Mouse (Mus musculus) forebrain, embryonic 16.5 days (tissue): ENCODE results near the gene Dcaf15. TPM values are rescaled to one million over a fixed set of nuclear protein-coding genes. Genes with fewer than 3 reads are reported as not detected.

Experiments
- ATAC-seq: fragments of 200-750 bp; cut with Nextera tagmentation; 2 replicates; pipeline ENCODE4 v1.8.0; 2017; ENCODE audit warnings: mild to moderate bottlenecking, moderate library complexity
- H3K27ac ChIP-seq: fragments of 300-500 bp; sonication (generic); 2 replicates; pipeline ENCODE4 v1.5.1; 2014; ENCODE audit warnings: low read length, control low read depth
- H3K27me3 ChIP-seq: fragments of 300-500 bp; sonication (generic); replicated peaks from 2 replicates; pipeline ENCODE4 v1.6.1; 2014; ENCODE audit warnings: low read length; ENCODE audit not compliant: control insufficient read depth, insufficient read depth
- H3K36me3 ChIP-seq: fragments of 300-500 bp; sonication (generic); 2 replicates; pipeline ENCODE4 v1.6.1; 2014; ENCODE audit not compliant: control insufficient read depth, insufficient read depth
- H3K4me1 ChIP-seq: fragments of 300-500 bp; sonication (generic); replicated peaks from 2 replicates; pipeline ENCODE4 v1.6.1; 2014; ENCODE audit warnings: low read length; ENCODE audit not compliant: control insufficient read depth, insufficient read depth
- H3K4me2 ChIP-seq: fragments of 300-500 bp; sonication (generic); 2 replicates; pipeline ENCODE4 v1.6.1; 2014; ENCODE audit warnings: mild to moderate bottlenecking, low read length, control low read depth
- H3K4me3 ChIP-seq: fragments of 300-500 bp; sonication (generic); replicated peaks from 2 replicates; pipeline ENCODE4 v1.5.1; 2014; ENCODE audit warnings: mild to moderate bottlenecking, low read length, control low read depth
- H3K9ac ChIP-seq: fragments of 300-500 bp; sonication (generic); replicated peaks from 2 replicates; pipeline ENCODE4 v1.6.1; 2014; ENCODE audit warnings: low read depth, low read length, control low read depth
- H3K9me3 ChIP-seq: fragments of 300-500 bp; sonication (generic); 2 replicates; pipeline ENCODE4 v1.6.1; 2016; ENCODE audit warnings: low read length; ENCODE audit not compliant: control insufficient read depth
- WGBS: fragments of 180-500 bp; shearing (Covaris S2); extraction: QIAGEN DNeasy Blood & Tissue Kit; methylation state at CpG from one replicate; pipeline ENCODE4 v1.1.7; 2014; 5-methylcytosine and 5-hydroxymethylcytosine counted together
- polyA plus RNA-seq: library from polyadenylated mRNA; unstranded; fragments of >200 nt; fragmentation: Nextera tagmentation; extraction: Ambion mirVana; gene quantifications from 2 replicates; pipeline ENCODE4 v1.2.1, GENCODE M21; 2015

Gene Dcaf15
- polyA plus RNA-seq, 1 experiment from 2014 or later = 20.6 TPM

- H3K4me2 ChIP-seq = no peak overlapping the region
- H3K27ac ChIP-seq = no peak overlapping the region
- ATAC-seq = no peak
- no peaks in the 10 kb centered on the region for H3K27me3 ChIP-seq
- no peaks in the 10 kb centered on the region for H3K9me3 ChIP-seq
- no peaks in the 10 kb centered on the region for H3K4me1 ChIP-seq
- H3K9ac ChIP-seq = no peak overlapping the region
- peaks cover 17% of the 10 kb centered on the region for H3K36me3 ChIP-seq
- WGBS = 89% methylated on average over 7 of the region's 7 CpGs
- H3K4me3 ChIP-seq = no peak overlapping the region
These were observed 17.4 kb downstream of the Dcaf15 start for GRCm38 (mm10) chr8:84087156-84087555.

GRCm38 (mm10) chr8:84084341-84085115, 20.0 kb downstream of the Dcaf15 start:
- Histone ChIP-seq H3K36me3 (peaks cover 15% of the 10 kb centered on the region), H3K27me3 (no peaks in the 10 kb centered on the region), H3K27ac (no peak overlapping the region), H3K4me1 (no peaks in the 10 kb centered on the region), H3K9me3 (no peaks in the 10 kb centered on the region), H3K9ac (0 out of 2 replicates have a peak overlapping the region, but pooled peaks have one; percentile 7), H3K4me3 (no peak overlapping the region), H3K4me2 (no peak overlapping the region)
- 33% methylated on average over 42 of the region's 42 CpGs for WGBS
- no peak for ATAC-seq

DNA sequence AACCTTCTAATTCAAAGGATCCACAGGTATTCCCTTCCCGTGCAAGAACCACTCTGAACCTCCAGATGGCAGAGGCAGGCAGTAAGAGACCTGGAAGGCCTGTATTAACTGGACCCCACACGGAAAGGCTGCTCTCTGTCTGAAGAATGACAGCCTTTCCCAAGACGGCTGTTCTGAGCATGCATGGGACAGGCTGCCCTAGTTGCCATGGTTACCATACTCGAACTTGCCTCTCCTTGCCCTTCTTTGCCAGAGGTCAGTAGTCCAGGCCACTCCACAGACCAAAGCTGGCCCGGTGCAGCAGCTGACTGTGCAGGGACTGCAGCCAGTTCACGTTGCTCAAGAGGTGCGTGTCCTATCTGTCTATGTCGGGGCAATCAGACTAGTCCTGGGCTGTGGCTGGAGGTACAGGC, 20.7 kb downstream of the Dcaf15 start:
- Histone ChIP-seq H3K27ac (no peak overlapping the region), H3K36me3 (peaks cover 14% of the 10 kb centered on the region), H3K4me1 (no peaks in the 10 kb centered on the region), H3K4me3 (no peak overlapping the region), H3K27me3 (no peaks in the 10 kb centered on the region), H3K4me2 (no peak overlapping the region), H3K9me3 (no peaks in the 10 kb centered on the region), H3K9ac (no peak overlapping the region)
- 33% methylated on average over 8 of the region's 8 CpGs for WGBS
- no peak for ATAC-seq

GRCm38 (mm10) chr8:84079206-84079605, 25.4 kb downstream of the Dcaf15 start:
- Histone ChIP-seq H3K9me3 (no peaks in the 10 kb centered on the region), H3K27me3 (no peaks in the 10 kb centered on the region), H3K4me3 (no peak overlapping the region), H3K4me2 (no peak overlapping the region), H3K9ac (no peak overlapping the region), H3K36me3 (peaks cover 14% of the 10 kb centered on the region), H3K4me1 (no peaks in the 10 kb centered on the region; the same call in 1 of the 2 replicates), H3K27ac (no peak overlapping the region)
- 86% methylated on average over 5 of the region's 5 CpGs for WGBS
- ATAC-seq = no peak

GRCm38 (mm10) chr8:84076849-84077248, 27.7 kb downstream of the Dcaf15 start:
- Histone ChIP-seq H3K4me1 (peaks cover 18% of the 10 kb centered on the region), H3K36me3 (peaks cover 6% of the 10 kb centered on the region; the same call in 1 of the 2 replicates), H3K4me3 (no peak overlapping the region), H3K27ac (no peak overlapping the region), H3K4me2 (no peak overlapping the region), H3K27me3 (no peaks in the 10 kb centered on the region), H3K9me3 (no peaks in the 10 kb centered on the region), H3K9ac (no peak overlapping the region)
- WGBS = 90% methylated on average over 3 of the region's 3 CpGs
- no peak for ATAC-seq

DNA sequence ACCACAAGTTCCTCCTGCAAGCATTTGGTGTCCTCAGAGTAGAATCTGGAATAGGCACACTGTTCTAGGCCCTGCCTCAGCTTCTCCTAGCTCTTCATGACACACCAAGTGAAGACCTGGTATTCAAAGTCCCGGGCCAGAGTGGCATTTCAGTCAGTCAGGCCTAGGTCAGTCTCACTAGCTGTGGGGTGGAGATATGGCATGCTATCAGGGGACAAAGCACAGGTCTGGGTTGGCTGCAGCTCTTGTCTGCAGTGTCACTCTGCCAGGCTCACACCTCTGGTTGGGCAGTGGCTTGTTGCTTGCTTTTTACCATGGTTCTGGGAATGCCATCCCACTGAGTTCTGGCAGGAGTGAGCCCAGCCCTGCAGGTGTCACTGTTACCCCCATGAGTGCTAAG, 28.2 kb downstream of the Dcaf15 start:
- 89% methylated on average over 1 of the region's 1 CpGs for WGBS
- Histone ChIP-seq H3K36me3 (peaks cover 6% of the 10 kb centered on the region; the same call in 1 of the 2 replicates), H3K9ac (no peak overlapping the region), H3K27me3 (no peaks in the 10 kb centered on the region), H3K4me1 (peaks cover 21% of the 10 kb centered on the region), H3K4me3 (no peak overlapping the region), H3K27ac (no peak overlapping the region), H3K9me3 (no peaks in the 10 kb centered on the region), H3K4me2 (no peak overlapping the region)
- no peak for ATAC-seq

- Histone ChIP-seq H3K4me3 (no peak overlapping the region), H3K4me1 (peaks cover 39% of the 10 kb centered on the region), H3K27ac (peak overlapping the region; percentile 75), H3K36me3 (0 out of 2 replicates have a peak, but pooled peaks cover 2% of the 10 kb centered on the region), H3K9me3 (no peaks in the 10 kb centered on the region), H3K9ac (peak overlapping the region; percentile 42), H3K4me2 (peak overlapping the region; percentile 10), H3K27me3 (no peaks in the 10 kb centered on the region)
- WGBS = 50% methylated on average over 10 of the region's 10 CpGs
- peak; percentile 66 for ATAC-seq
These were observed 31.2 kb downstream of the Dcaf15 start for GRCm38 (mm10) chr8:84073230-84073976.

DNA sequence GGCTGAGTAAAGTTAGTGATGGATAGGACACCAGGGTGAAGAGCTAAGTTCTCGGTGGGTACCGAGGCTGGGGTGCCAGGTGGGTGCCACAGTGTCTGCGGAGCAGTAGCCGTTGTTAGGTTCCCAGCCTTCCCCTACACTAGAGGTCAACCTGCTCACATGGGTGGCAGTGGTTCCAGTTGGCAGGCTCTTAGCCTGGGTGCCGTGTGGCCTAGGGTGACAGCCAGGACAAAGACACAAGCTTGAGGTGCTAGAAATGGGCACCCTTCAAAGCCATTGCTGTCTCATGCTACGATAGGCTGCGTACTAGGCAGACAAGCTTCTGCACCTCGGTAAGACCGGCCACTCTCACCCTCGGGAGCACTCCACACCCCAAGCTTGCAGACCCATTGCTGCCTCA, 32.2 kb downstream of the Dcaf15 start:
- no peak overlapping the region for H3K4me3 ChIP-seq
- no peaks in the 10 kb centered on the region for H3K27me3 ChIP-seq
- no peak for ATAC-seq
- H3K9me3 ChIP-seq = no peaks in the 10 kb centered on the region
- peak overlapping the region; percentile 26 for H3K27ac ChIP-seq
- H3K9ac ChIP-seq = no peak overlapping the region
- WGBS = 87% methylated on average over 10 of the region's 10 CpGs
- H3K4me2 ChIP-seq = no peak overlapping the region
- H3K36me3 ChIP-seq = 0 out of 2 replicates have a peak, but pooled peaks cover 2% of the 10 kb centered on the region
- peaks cover 47% of the 10 kb centered on the region for H3K4me1 ChIP-seq

DNA sequence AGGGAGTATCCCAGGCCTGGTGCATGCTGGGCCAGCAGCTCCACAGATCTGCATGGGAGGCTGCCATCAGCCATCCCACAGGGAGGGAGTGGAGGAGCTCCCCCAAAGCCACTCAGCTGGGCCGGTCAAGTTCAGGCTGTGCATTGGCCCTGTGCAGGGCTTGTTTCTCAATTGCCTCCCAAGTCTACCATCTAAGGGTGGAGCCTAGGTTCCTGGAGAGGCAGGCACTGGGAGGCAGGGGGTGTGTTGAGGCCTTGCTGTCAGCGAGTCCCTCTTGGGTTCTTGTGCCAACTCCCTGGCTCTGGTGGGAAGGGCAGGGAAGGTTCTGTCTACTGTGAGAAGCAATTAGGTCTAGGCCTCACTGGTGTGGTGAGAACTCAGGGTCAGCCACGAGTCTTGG, 32.6 kb downstream of the Dcaf15 start:
- H3K36me3 ChIP-seq = 0 out of 2 replicates have a peak, but pooled peaks cover 2% of the 10 kb centered on the region
- 72% methylated on average over 3 of the region's 3 CpGs for WGBS
- H3K9ac ChIP-seq = no peak overlapping the region
- H3K27ac ChIP-seq = no peak overlapping the region
- no peaks in the 10 kb centered on the region for H3K27me3 ChIP-seq
- ATAC-seq = no peak
- H3K9me3 ChIP-seq = no peaks in the 10 kb centered on the region
- H3K4me1 ChIP-seq = peaks cover 47% of the 10 kb centered on the region
- no peak overlapping the region for H3K4me3 ChIP-seq
- no peak overlapping the region for H3K4me2 ChIP-seq
